Mouse (Mus musculus) CH12.LX (cell line): Measurements from ENCODE around the gene Hip1r.

Experiments
- CHD1 ChIP-seq: IDR thresholded peaks from 2 replicates; pipeline ENCODE4 v1.6.1; 2012; ENCODE audit warnings: low read depth, low read length, improper control_type of control experiment, inconsistent platforms
- CTCF ChIP-seq, 2 experiments: IDR thresholded peaks in 1 of 2; conservative IDR thresholded peaks in 1 of 2; 2 replicates each; pipeline ENCODE4 v1.5.1; 2011 to 2012; ENCODE audit warnings: low read depth in 2 of 2, low read length in 2 of 2, improper control_type of control experiment in 1 of 2, inconsistent platforms in 1 of 2, mild to moderate bottlenecking in 1 of 2, moderate library complexity in 1 of 2
- ELF1 ChIP-seq: IDR thresholded peaks from 2 replicates; pipeline ENCODE4 v1.6.1; 2014; ENCODE audit warnings: low read depth, mild to moderate bottlenecking, inconsistent platforms, low read length, improper control_type of control experiment
- EP300 ChIP-seq: IDR thresholded peaks from 2 replicates; pipeline ENCODE4 v1.6.1; 2011; ENCODE audit warnings: low read length, improper control_type of control experiment
- ETS1 ChIP-seq: conservative IDR thresholded peaks from 2 replicates; pipeline ENCODE4 v1.6.1; 2012; ENCODE audit warnings: low read depth, mild to moderate bottlenecking, inconsistent platforms, low read length, improper control_type of control experiment, moderate library complexity
- GABPA ChIP-seq: IDR thresholded peaks from 2 replicates; pipeline ENCODE4 v1.6.1; 2012; ENCODE audit warnings: low read depth, low read length, improper control_type of control experiment, inconsistent platforms; ENCODE audit not compliant: insufficient replicate concordance
- MAZ ChIP-seq: IDR thresholded peaks from 2 replicates; pipeline ENCODE4 v1.6.1; 2012; ENCODE audit warnings: low read depth, mild to moderate bottlenecking, inconsistent platforms, low read length, improper control_type of control experiment, moderate library complexity
- MEF2A ChIP-seq: IDR thresholded peaks from 2 replicates; pipeline ENCODE4 v1.6.1; 2014; ENCODE audit warnings: low read depth, mild to moderate bottlenecking, inconsistent platforms, low read length, improper control_type of control experiment, borderline replicate concordance
- NELFE ChIP-seq: IDR thresholded peaks from 2 replicates; pipeline ENCODE4 v1.6.1; 2011; ENCODE audit warnings: low read depth, low read length, improper control_type of control experiment
- PAX5 ChIP-seq: IDR thresholded peaks from 2 replicates; pipeline ENCODE4 v1.6.1; 2012; ENCODE audit warnings: low read length, inconsistent platforms, mixed read lengths
- POLR2A ChIP-seq: IDR thresholded peaks from 2 replicates; pipeline ENCODE4 v1.6.1; 2011; ENCODE audit warnings: low read depth, mild to moderate bottlenecking, improper control_type of control experiment, low read length
- TCF12 ChIP-seq: IDR thresholded peaks from 2 replicates; pipeline ENCODE4 v1.6.1; 2014; ENCODE audit warnings: low read depth, mild to moderate bottlenecking, inconsistent platforms, low read length, improper control_type of control experiment
- UBTF ChIP-seq: IDR thresholded peaks from 2 replicates; pipeline ENCODE4 v1.6.1; 2012; ENCODE audit warnings: low read depth, mild to moderate bottlenecking, inconsistent platforms, low read length, improper control_type of control experiment, moderate library complexity
- USF1 ChIP-seq: IDR thresholded peaks from 2 replicates; pipeline ENCODE4 v1.6.1; 2014; ENCODE audit warnings: low read depth, mild to moderate bottlenecking, inconsistent platforms, low read length, improper control_type of control experiment

DNA sequence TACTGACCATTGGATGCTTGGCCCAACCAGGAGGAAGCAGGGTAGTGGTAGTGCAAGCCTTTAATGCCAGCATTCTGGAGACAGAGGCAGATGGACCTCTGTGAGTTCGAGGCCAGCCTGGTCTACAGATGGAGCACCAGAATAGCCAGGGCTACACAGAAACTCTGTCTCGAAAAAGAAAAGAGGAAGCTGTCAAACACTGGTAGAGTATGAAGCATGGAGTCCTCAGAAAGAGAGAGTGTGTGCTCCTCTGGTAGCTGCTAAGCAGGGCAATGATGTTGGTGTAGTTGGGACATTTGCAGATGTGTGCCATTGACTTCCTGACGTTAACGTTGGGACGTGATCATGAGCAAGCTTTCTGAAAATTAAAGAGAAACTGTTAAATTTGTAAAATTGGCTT lies 34.9 kb upstream of the Hip1r start:
- TF ChIP-seq CTCF (conservative IDR thresholded peaks at IDR 0.05 in 1 of 2, IDR thresholded peaks at IDR 0.05 in 1 of 2; ENCODE audit: low read depth in 2 of 2, low read length in 2 of 2) (no peak), POLR2A (no peak), PAX5 (no peak), EP300 (no peak), CHD1 (no peak), TCF12 (no peak), MEF2A (no peak), USF1 (no peak), MAZ (no peak), GABPA (no peak), ELF1 (no peak), NELFE (no peak), ETS1 (no peak), UBTF (no peak)
